Mouse (Mus musculus): ENCODE results near the gene Spats2. TPM values are rescaled to one million over a fixed set of nuclear protein-coding genes. Genes with fewer than 3 reads are reported as not detected.
A peak's percentile ranks its signal among the peaks of the same experiment; 100 is the strongest.

Spats2 gene
- polyA plus RNA-seq, 1 experiment from 2014 or later, result 45.0 TPM

- Histone ChIP-seq H3K9ac (no peak overlapping the region), H3K27me3 (peaks cover 78% of the 10 kb centered on the region), H3K4me3 (no peak overlapping the region), H3K9me3 (no peaks in the 10 kb centered on the region), H3K36me3 (no peaks in the 10 kb centered on the region), H3K4me1 (replicated peaks) (peaks cover 44% of the 10 kb centered on the region), H3K27ac (no peak overlapping the region), H3K4me2 (no peak overlapping the region)
- 11% methylated on average over 8 of the region's 8 CpGs for WGBS
- no peak for ATAC-seq (ENCODE audit: low FRiP score)
These were observed 95.7 kb downstream of the Spats2 start for GRCm38 (mm10) chr15:99221315-99221952.

- H3K36me3 ChIP-seq, result no peaks in the 10 kb centered on the region
- peak overlapping the region; percentile 59 for H3K4me2 ChIP-seq
- no peak overlapping the region for H3K27ac ChIP-seq
- peaks cover 44% of the 10 kb centered on the region for H3K4me1 ChIP-seq (replicated peaks)
- H3K9me3 ChIP-seq, result no peaks in the 10 kb centered on the region
- peak overlapping the region; percentile 42 for H3K4me3 ChIP-seq
- ATAC-seq (ENCODE audit: low FRiP score), result no peak
- H3K9ac ChIP-seq, result peak overlapping the region; percentile 56
- 6% methylated on average over 18 of the region's 18 CpGs for WGBS
- H3K27me3 ChIP-seq, result peaks cover 93% of the 10 kb centered on the region
These were observed 97.3 kb downstream of the Spats2 start for GRCm38 (mm10) chr15:99222794-99223584.

- peak overlapping the region; percentile 42 for H3K4me3 ChIP-seq
- peaks cover 44% of the 10 kb centered on the region for H3K4me1 ChIP-seq (replicated peaks)
- no peaks in the 10 kb centered on the region for H3K9me3 ChIP-seq
- no peak for ATAC-seq (ENCODE audit: low FRiP score)
- H3K4me2 ChIP-seq, result peak overlapping the region; percentile 59
- H3K27ac ChIP-seq, result no peak overlapping the region
- H3K9ac ChIP-seq, result peak overlapping the region; percentile 56
- under 1% methylated on average over 28 of the region's 46 CpGs for WGBS
- H3K27me3 ChIP-seq, result peaks cover 96% of the 10 kb centered on the region
- no peaks in the 10 kb centered on the region for H3K36me3 ChIP-seq
These were observed 98.0 kb downstream of the Spats2 start for GRCm38 (mm10) chr15:99223585-99224207.

GRCm38 (mm10) chr15:99224208-99224911 is 98.6 kb downstream of the Spats2 start, which contains the start of gene Kcnh3:
TSS of gene Kcnh3 (plus strand) at chr15:99224861.
- 1% methylated on average over 60 of the region's 66 CpGs for WGBS
- H3K36me3 ChIP-seq, result no peaks in the 10 kb centered on the region
- peak; percentile 38; the same call in 1 of the 2 replicates for ATAC-seq (ENCODE audit: low FRiP score)
- H3K9me3 ChIP-seq, result no peaks in the 10 kb centered on the region
- H3K27me3 ChIP-seq, result peaks cover 100% of the 10 kb centered on the region
- peaks cover 44% of the 10 kb centered on the region for H3K4me1 ChIP-seq (replicated peaks)
- peak within 1 kb of the TSS; percentile 42 for H3K4me3 ChIP-seq
- peak within 1 kb of the TSS; percentile 56 for H3K9ac ChIP-seq
- H3K4me2 ChIP-seq, result peak within 1 kb of the TSS; percentile 59
- H3K27ac ChIP-seq, result no peak within 1 kb of the TSS

GRCm38 (mm10) chr15:99225081-99225810 is 99.5 kb downstream of the Spats2 start:
- Histone ChIP-seq H3K27ac (no peak overlapping the region), H3K9me3 (no peaks in the 10 kb centered on the region), H3K9ac (peak overlapping the region; percentile 56; the same call in 1 of the 2 replicates), H3K4me1 (replicated peaks) (peaks cover 44% of the 10 kb centered on the region), H3K36me3 (no peaks in the 10 kb centered on the region), H3K4me3 (peak overlapping the region; percentile 42), H3K4me2 (peak overlapping the region; percentile 59), H3K27me3 (peaks cover 100% of the 10 kb centered on the region)
- ATAC-seq (ENCODE audit: low FRiP score), result 0 out of 2 replicates have a peak, but pooled peaks have one; percentile 22
- 2% methylated on average over 22 of the region's 22 CpGs for WGBS

GRCm38 (mm10) chr15:99226090-99226489 is 100.4 kb downstream of the Spats2 start:
- Histone ChIP-seq H3K4me1 (replicated peaks) (peaks cover 44% of the 10 kb centered on the region), H3K36me3 (no peaks in the 10 kb centered on the region), H3K9ac (peak overlapping the region; percentile 5; the same call in 1 of the 2 replicates), H3K27me3 (peaks cover 97% of the 10 kb centered on the region), H3K27ac (no peak overlapping the region), H3K4me3 (peak overlapping the region; percentile 42; the same call in 1 of the 2 replicates), H3K4me2 (peak overlapping the region; percentile 59; the same call in 1 of the 2 replicates), H3K9me3 (no peaks in the 10 kb centered on the region)
- no peak for ATAC-seq (ENCODE audit: low FRiP score)
- 19% methylated on average over 14 of the region's 14 CpGs for WGBS

- no peaks in the 10 kb centered on the region for H3K36me3 ChIP-seq
- no peaks in the 10 kb centered on the region for H3K9me3 ChIP-seq
- H3K4me1 ChIP-seq (replicated peaks), result no peaks in the 10 kb centered on the region
- H3K27ac ChIP-seq, result no peak overlapping the region
- no peak overlapping the region for H3K4me3 ChIP-seq
- 75% methylated on average over 10 of the region's 10 CpGs for WGBS
- H3K27me3 ChIP-seq, result peaks cover 68% of the 10 kb centered on the region
- H3K4me2 ChIP-seq, result no peak overlapping the region
- no peak overlapping the region for H3K9ac ChIP-seq
- ATAC-seq (ENCODE audit: low FRiP score), result no peak
These were observed 106.3 kb downstream of the Spats2 start for GRCm38 (mm10) chr15:99231998-99232397.

GRCm38 (mm10) chr15:99233719-99234118 is 108.0 kb downstream of the Spats2 start:
- H3K9ac ChIP-seq, result no peak overlapping the region; the same call in 1 of the 2 replicates
- no peaks in the 10 kb centered on the region for H3K9me3 ChIP-seq

GRCm38 (mm10) chr15:99234326-99235010 is 108.8 kb downstream of the Spats2 start:
- 54% methylated on average over 12 of the region's 12 CpGs for WGBS
- no peak overlapping the region for H3K4me2 ChIP-seq

More at GRCm38 (mm10) chr15:99233719-99234118, 108.0 kb downstream of the Spats2 start:
- Histone ChIP-seq H3K36me3 (no peaks in the 10 kb centered on the region), H3K4me1 (replicated peaks) (no peaks in the 10 kb centered on the region), H3K4me2 (no peak overlapping the region), H3K27me3 (peaks cover 51% of the 10 kb centered on the region), H3K4me3 (no peak overlapping the region), H3K27ac (no peak overlapping the region)
- no peak for ATAC-seq (ENCODE audit: low FRiP score)
- 62% methylated on average over 17 of the region's 17 CpGs for WGBS

GRCm38 (mm10) chr15:99238006-99238405 is 112.3 kb downstream of the Spats2 start:
- Histone ChIP-seq H3K36me3 (peaks cover 28% of the 10 kb centered on the region), H3K4me3 (no peak overlapping the region), H3K4me2 (no peak overlapping the region), H3K4me1 (replicated peaks) (no peaks in the 10 kb centered on the region), H3K9ac (no peak overlapping the region), H3K9me3 (no peaks in the 10 kb centered on the region), H3K27ac (no peak overlapping the region), H3K27me3 (peaks cover 18% of the 10 kb centered on the region)
- ATAC-seq (ENCODE audit: low FRiP score), result no peak
- WGBS, result 70% methylated on average over 11 of the region's 11 CpGs

More at GRCm38 (mm10) chr15:99234326-99235010, 108.8 kb downstream of the Spats2 start:
- Histone ChIP-seq H3K27ac (no peak overlapping the region), H3K36me3 (no peaks in the 10 kb centered on the region), H3K4me1 (replicated peaks) (no peaks in the 10 kb centered on the region), H3K27me3 (peaks cover 44% of the 10 kb centered on the region), H3K9me3 (no peaks in the 10 kb centered on the region), H3K4me3 (no peak overlapping the region), H3K9ac (no peak overlapping the region)
- no peak for ATAC-seq (ENCODE audit: low FRiP score)

GRCm38 (mm10) chr15:99240129-99240528 is 114.4 kb downstream of the Spats2 start:
- no peaks in the 10 kb centered on the region for H3K9me3 ChIP-seq
- peaks cover 49% of the 10 kb centered on the region for H3K36me3 ChIP-seq
- no peaks in the 10 kb centered on the region for H3K4me1 ChIP-seq (replicated peaks)
- no peaks in the 10 kb centered on the region for H3K27me3 ChIP-seq
- no peak overlapping the region for H3K9ac ChIP-seq
- no peak overlapping the region for H3K4me3 ChIP-seq
- no peak overlapping the region for H3K27ac ChIP-seq
- ATAC-seq (ENCODE audit: low FRiP score), result no peak
- no peak overlapping the region for H3K4me2 ChIP-seq
- WGBS, result 70% methylated on average over 4 of the region's 4 CpGs

Measured in hindbrain, embryonic 13.5 days (tissue).